Mouse (Mus musculus) C2C12 (cell line): Measurements from ENCODE around the gene Itpr1.

Experiments used
- CTCF ChIP-seq: IDR thresholded peaks from one replicate; pipeline ENCODE4 v1.5.1; 2011; ENCODE audit not compliant: control insufficient read depth, insufficient read depth, insufficient read length
- USF1 ChIP-seq: IDR thresholded peaks from one replicate; pipeline ENCODE4 v1.6.1; 2011; ENCODE audit warnings: low read depth, mild to moderate bottlenecking, control low read depth, moderate library complexity

GRCm38 (mm10) chr6:108504717-108505116 lies 291.8 kb downstream of the Itpr1 start:
- no peak for TF ChIP-seq CTCF
- no peak for TF ChIP-seq USF1
